Mouse (Mus musculus): ENCODE measurements around the gene Tas2r135. TPM values are rescaled to one million over a fixed set of nuclear protein-coding genes. Genes with fewer than 3 reads are reported as not detected.

Tas2r135 gene
- polyA plus RNA-seq, 1 experiment from 2014 or later, result not detected

DNA sequence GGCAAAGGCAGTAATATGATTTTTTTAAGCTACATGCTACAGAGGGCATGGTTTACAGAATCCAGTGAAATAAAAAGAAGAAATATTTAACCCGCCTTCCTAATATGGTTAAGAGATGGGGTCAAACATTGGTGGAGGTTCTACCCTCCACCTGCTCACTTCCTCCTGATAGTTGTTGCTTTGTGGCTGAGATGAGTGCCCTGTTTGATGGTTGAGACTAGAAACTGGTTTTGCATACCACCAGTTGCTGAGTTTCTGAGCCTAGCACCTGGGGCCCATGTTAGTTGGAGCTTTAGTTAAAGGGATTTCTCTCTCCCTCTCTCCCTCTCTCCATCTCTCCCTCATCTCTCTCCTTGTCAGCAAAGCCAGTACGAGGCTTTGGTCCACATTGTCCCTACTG lies 42.1 kb downstream of the Tas2r135 start:
- Histone ChIP-seq H3K4me1 (ENCODE audit: control insufficient read depth, insufficient read depth, low read length) (no peaks in the 10 kb centered on the region), H3K4me3 (ENCODE audit: low read depth, low read length) (no peak overlapping the region), H3K27ac (replicated peaks; ENCODE audit: low read depth, low read length) (no peak overlapping the region), H3K36me3 (replicated peaks; ENCODE audit: control insufficient read depth, insufficient read depth, low read depth, low read length) (no peaks in the 10 kb centered on the region), H3K9ac (replicated peaks; ENCODE audit: low read length) (no peak overlapping the region), H3K4me2 (ENCODE audit: low read depth, low read length) (no peak overlapping the region), H3K9me3 (replicated peaks; ENCODE audit: control insufficient read depth, low read length) (no peaks in the 10 kb centered on the region), H3K27me3 (ENCODE audit: control insufficient read depth, insufficient read depth, low read length) (no peaks in the 10 kb centered on the region)
- DNase-seq (ENCODE audit: low spot score) (no peak), ATAC-seq (replicated peaks; ENCODE audit: insufficient number of reproducible peaks, low FRiP score, low TSS enrichment, low read depth) (no peak)
- WGBS, result 84% methylated on average over 2 of the region's 2 CpGs

Other genes starting within 250 kb of the Tas2r135 start
- not detected in 2 replicates for gene Tas2r144, start 190.1 kb upstream of the Tas2r135 start, polyA plus RNA-seq (2014; fragmentation: Nextera tagmentation; extraction: Ambion mirVana)
- gene Gstk1, start 159.5 kb upstream of the Tas2r135 start, polyA plus RNA-seq (2014; fragmentation: Nextera tagmentation; extraction: Ambion mirVana), result 23.8 and 24.9 TPM in 2 replicates
- gene Tmem139, start 143.5 kb upstream of the Tas2r135 start, polyA plus RNA-seq (2014; fragmentation: Nextera tagmentation; extraction: Ambion mirVana), result 0.68 and 0.73 TPM in 2 replicates
- 73.6 and 79.4 TPM in 2 replicates for gene Casp2, start 140.4 kb upstream of the Tas2r135 start, polyA plus RNA-seq (2014; fragmentation: Nextera tagmentation; extraction: Ambion mirVana)
- gene Clcn1, start 118.7 kb upstream of the Tas2r135 start, polyA plus RNA-seq (2014; fragmentation: Nextera tagmentation; extraction: Ambion mirVana), result 0.75 and 1.0 TPM in 2 replicates
- gene Fam131b, start 80.8 kb upstream of the Tas2r135 start, polyA plus RNA-seq (2014; fragmentation: Nextera tagmentation; extraction: Ambion mirVana), result 0.66 and 1.7 TPM in 2 replicates
- 61.3 and 71.9 TPM in 2 replicates for gene Zyx, start 55.8 kb upstream of the Tas2r135 start, polyA plus RNA-seq (2014; fragmentation: Nextera tagmentation; extraction: Ambion mirVana)
- 1.5 and 1.8 TPM in 2 replicates for gene Epha1, start 32.2 kb upstream of the Tas2r135 start, polyA plus RNA-seq (2014; fragmentation: Nextera tagmentation; extraction: Ambion mirVana)
- gene Tas2r143, start 5.2 kb upstream of the Tas2r135 start, polyA plus RNA-seq (2014; fragmentation: Nextera tagmentation; extraction: Ambion mirVana), result not detected in 2 replicates
- gene Tas2r126, start 29.1 kb downstream of the Tas2r135 start, polyA plus RNA-seq (2014; fragmentation: Nextera tagmentation; extraction: Ambion mirVana), result not detected in 2 replicates
- gene Olfr458, start 59.8 kb downstream of the Tas2r135 start, polyA plus RNA-seq (2014; fragmentation: Nextera tagmentation; extraction: Ambion mirVana), result not detected in 2 replicates
- gene Olfr457, start 70.9 kb downstream of the Tas2r135 start, polyA plus RNA-seq (2014; fragmentation: Nextera tagmentation; extraction: Ambion mirVana), result not detected in 2 replicates
- gene Olfr456, start 81.8 kb downstream of the Tas2r135 start, polyA plus RNA-seq (2014; fragmentation: Nextera tagmentation; extraction: Ambion mirVana), result not detected in 2 replicates
- gene Olfr455, start 142.2 kb downstream of the Tas2r135 start, polyA plus RNA-seq (2014; fragmentation: Nextera tagmentation; extraction: Ambion mirVana), result not detected in 2 replicates
- gene Tcaf3, start 192.3 kb downstream of the Tas2r135 start, polyA plus RNA-seq (2014; fragmentation: Nextera tagmentation; extraction: Ambion mirVana), result not detected in 2 replicates
- 1.9 and 2.5 TPM in 2 replicates for gene Tcaf2, start 239.8 kb downstream of the Tas2r135 start, polyA plus RNA-seq (2014; fragmentation: Nextera tagmentation; extraction: Ambion mirVana)

Data from embryonic facial prominence, embryonic 11.5 days (tissue).